Mouse (Mus musculus): ENCODE results near the gene Gss.

GRCm38 (mm10) chr2:155518531-155519270 lies 73.9 kb downstream of the Gss start:
- no peak for TF ChIP-seq CTCF (IDR thresholded peaks at IDR 0.05)
- no peak for TF ChIP-seq EP300 (IDR thresholded peaks at IDR 0.05)
